ENCODE assay signal across 22 mouse cellular contexts in the genomic region with DNA sequence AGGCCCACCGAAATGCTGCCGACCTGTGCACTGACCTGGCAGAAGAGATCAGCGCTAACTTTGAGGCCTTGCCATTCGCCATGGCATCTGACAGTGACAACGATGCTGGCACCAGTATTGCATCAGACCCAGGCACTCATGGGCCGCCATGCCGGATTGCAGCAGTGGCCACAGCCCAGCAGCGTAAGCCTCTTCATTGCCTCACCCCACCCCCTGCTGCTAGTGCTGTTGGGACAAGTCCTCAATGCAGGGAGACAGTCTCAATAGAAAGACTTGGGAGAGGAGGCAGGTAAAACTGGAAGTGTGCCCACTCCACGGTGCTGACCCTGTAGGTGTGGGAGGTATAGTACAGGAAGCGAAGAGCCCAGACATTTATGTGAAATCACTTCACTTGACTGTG.
"Had no signal": no experiment of that assay in that cellular context is flagged by ENCODE, and none has a peak within 500 bp of the region (broad histone marks: within the 10 kb centered on the region; RNA-seq: fewer than 3 reads in every experiment).

No protein-coding gene starts in this region.

- ATAC-seq: liver, embryonic 12.5 days; midbrain, embryonic 13.5 days; midbrain, embryonic 16.5 days had no signal

- H3K4me3 ChIP-seq: limb, embryonic 12.5 days; limb, embryonic 15.5 days; liver, embryonic 12.5 days; liver, embryonic 15.5 days; megakaryocyte, embryonic 14.5 days; midbrain, embryonic 10.5 days; midbrain, embryonic 13.5 days; myocyte; neural tube, embryonic 13.5 days; stomach, embryonic 15.5 days had no signal

- H3K9me3 ChIP-seq: limb, embryonic 12.5 days; limb, embryonic 15.5 days; liver, embryonic 12.5 days; liver, embryonic 15.5 days; megakaryocyte, embryonic 14.5 days; midbrain, embryonic 10.5 days; midbrain, embryonic 13.5 days; neural tube, embryonic 13.5 days; stomach, embryonic 15.5 days had no signal

- H3K27ac ChIP-seq: limb, embryonic 12.5 days; macrophage; midbrain, embryonic 10.5 days; midbrain, embryonic 13.5 days; stomach, embryonic 15.5 days had no signal

- H3K27me3 ChIP-seq: limb, embryonic 12.5 days; limb, embryonic 15.5 days; liver, embryonic 12.5 days; liver, embryonic 15.5 days; megakaryocyte, embryonic 14.5 days; midbrain, embryonic 13.5 days; neural tube, embryonic 13.5 days; stomach, embryonic 15.5 days had no signal

- DNase-seq: kidney, adult 9 months; kidney, postnatal 14 days; kidney, postnatal 4 days; left cerebral cortex, postnatal 4 days; lung, adult 2 months; lung, postnatal 14 days; retina, postnatal 1 day; right cerebral cortex, postnatal 25 days; spleen, adult 18-20 months; thymus, postnatal 36 days had no signal

- H3K9ac ChIP-seq: limb, embryonic 12.5 days; limb, embryonic 15.5 days; liver, embryonic 12.5 days; liver, embryonic 15.5 days; midbrain, embryonic 13.5 days; neural tube, embryonic 13.5 days; stomach, embryonic 15.5 days had no signal

- H3K4me2 ChIP-seq: limb, embryonic 12.5 days; limb, embryonic 15.5 days; liver, embryonic 12.5 days; liver, embryonic 15.5 days; midbrain, embryonic 13.5 days; neural tube, embryonic 13.5 days; stomach, embryonic 15.5 days had no signal

- H3K4me1 ChIP-seq: limb, embryonic 12.5 days; limb, embryonic 15.5 days; liver, embryonic 12.5 days; liver, embryonic 15.5 days; midbrain, embryonic 13.5 days; neural tube, embryonic 13.5 days; stomach, embryonic 15.5 days had no signal
